Mouse (Mus musculus): ENCODE results near the gene Ppil3. TPM values are rescaled to one million over a fixed set of nuclear protein-coding genes. Genes with fewer than 3 reads are reported as not detected.

The Ppil3 gene
- polyA plus RNA-seq, 1 experiment = 31.0 TPM

DNA sequence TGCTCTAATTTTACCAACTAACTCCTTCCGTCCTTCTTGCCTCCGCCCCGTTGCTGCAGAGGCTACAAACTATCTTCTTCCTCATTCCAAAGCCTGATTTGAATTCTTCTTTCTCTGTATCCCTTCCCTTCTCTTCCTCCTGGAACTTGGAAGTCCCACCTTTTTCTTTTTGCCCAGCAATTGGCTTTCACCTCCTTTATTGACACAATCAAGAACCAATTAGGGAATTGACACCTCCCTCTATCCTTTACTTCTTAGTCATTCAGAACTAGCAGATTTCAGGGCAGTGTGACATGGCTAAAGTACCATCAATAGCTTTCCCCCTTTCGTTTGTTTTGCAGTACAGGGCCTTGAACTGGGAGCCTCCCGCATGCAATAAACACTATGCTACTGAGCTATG lies 12.9 kb upstream of the Ppil3 start:
- DNase-seq = no peak
- no peak overlapping the region for H3K4me3 ChIP-seq (replicated peaks; ENCODE audit: insufficient read depth, low read depth, low read length)
- H3K27me3 ChIP-seq (ENCODE audit: control insufficient read depth, insufficient read depth, low read length) = no peaks in the 10 kb centered on the region
- WGBS = 94% methylated on average over 5 of the region's 5 CpGs
- H3K27ac ChIP-seq (ENCODE audit: insufficient read depth, low read length) = no peak overlapping the region
- no peaks in the 10 kb centered on the region for H3K4me1 ChIP-seq (ENCODE audit: control insufficient read depth, insufficient read depth, low read length)
- TF ChIP-seq POLR2A (IDR thresholded peaks at IDR 0.05; ENCODE audit: borderline replicate concordance, insufficient read depth, low read length) = no peak
- TF ChIP-seq CTCF (IDR thresholded peaks at IDR 0.05; ENCODE audit: borderline replicate concordance, insufficient read depth, low read depth, low read length) = no peak

- Histone ChIP-seq H3K4me3 (replicated peaks; ENCODE audit: insufficient read depth, low read depth, low read length) (no peak overlapping the region), H3K27ac (ENCODE audit: insufficient read depth, low read length) (no peak overlapping the region), H3K27me3 (ENCODE audit: control insufficient read depth, insufficient read depth, low read length) (no peaks in the 10 kb centered on the region), H3K4me1 (ENCODE audit: control insufficient read depth, insufficient read depth, low read length) (no peaks in the 10 kb centered on the region)
- 95% methylated on average over 6 of the region's 6 CpGs for WGBS
- DNase-seq = no peak
- TF ChIP-seq CTCF (IDR thresholded peaks at IDR 0.05; ENCODE audit: borderline replicate concordance, insufficient read depth, low read depth, low read length) (no peak), POLR2A (IDR thresholded peaks at IDR 0.05; ENCODE audit: borderline replicate concordance, insufficient read depth, low read length) (no peak)
Observed at GRCm38 (mm10) chr1:58454316-58454715, 9.0 kb upstream of the Ppil3 start.

GRCm38 (mm10) chr1:58448396-58448795 lies 3.1 kb upstream of the Ppil3 start:
- TF ChIP-seq POLR2A (IDR thresholded peaks at IDR 0.05; ENCODE audit: borderline replicate concordance, insufficient read depth, low read length) (no peak), CTCF (IDR thresholded peaks at IDR 0.05; ENCODE audit: borderline replicate concordance, insufficient read depth, low read depth, low read length) (no peak)
- DNase-seq = no peak
- no peak overlapping the region for H3K27ac ChIP-seq (ENCODE audit: insufficient read depth, low read length)
- H3K4me3 ChIP-seq (replicated peaks; ENCODE audit: insufficient read depth, low read depth, low read length) = no peak overlapping the region
- WGBS = 86% methylated on average over 7 of the region's 7 CpGs
- peaks cover 9% of the 10 kb centered on the region for H3K4me1 ChIP-seq (ENCODE audit: control insufficient read depth, insufficient read depth, low read length)
- no peaks in the 10 kb centered on the region for H3K27me3 ChIP-seq (ENCODE audit: control insufficient read depth, insufficient read depth, low read length)

GRCm38 (mm10) chr1:58447766-58448165 lies 2.5 kb upstream of the Ppil3 start:
- H3K4me1 ChIP-seq (ENCODE audit: control insufficient read depth, insufficient read depth, low read length) = peaks cover 9% of the 10 kb centered on the region
- WGBS = 81% methylated on average over 7 of the region's 7 CpGs
- H3K4me3 ChIP-seq (replicated peaks; ENCODE audit: insufficient read depth, low read depth, low read length) = no peak overlapping the region
- no peak for DNase-seq
- TF ChIP-seq POLR2A (IDR thresholded peaks at IDR 0.05; ENCODE audit: borderline replicate concordance, insufficient read depth, low read length) (no peak), CTCF (IDR thresholded peaks at IDR 0.05; ENCODE audit: borderline replicate concordance, insufficient read depth, low read depth, low read length) (no peak)
- no peaks in the 10 kb centered on the region for H3K27me3 ChIP-seq (ENCODE audit: control insufficient read depth, insufficient read depth, low read length)
- H3K27ac ChIP-seq (ENCODE audit: insufficient read depth, low read length) = no peak overlapping the region

GRCm38 (mm10) chr1:58445861-58446260 lies 575 bp upstream of the Ppil3 start:
- TF ChIP-seq POLR2A (IDR thresholded peaks at IDR 0.05; ENCODE audit: borderline replicate concordance, insufficient read depth, low read length) = no peak
- TF ChIP-seq CTCF (IDR thresholded peaks at IDR 0.05; ENCODE audit: borderline replicate concordance, insufficient read depth, low read depth, low read length) = no peak
- H3K27me3 ChIP-seq (ENCODE audit: control insufficient read depth, insufficient read depth, low read length) = no peaks in the 10 kb centered on the region
- H3K4me3 ChIP-seq (replicated peaks; ENCODE audit: insufficient read depth, low read depth, low read length) = peak overlapping the region; percentile 69
- under 1% methylated on average over 11 of the region's 11 CpGs for WGBS
- peaks cover 9% of the 10 kb centered on the region for H3K4me1 ChIP-seq (ENCODE audit: control insufficient read depth, insufficient read depth, low read length)
- no peak overlapping the region for H3K27ac ChIP-seq (ENCODE audit: insufficient read depth, low read length)
- DNase-seq = peak in 1 of 2 experiments; percentile 11

GRCm38 (mm10) chr1:58444691-58445090 lies 595 bp downstream of the Ppil3 start:
- TF ChIP-seq POLR2A (IDR thresholded peaks at IDR 0.05; ENCODE audit: borderline replicate concordance, insufficient read depth, low read length) (no peak), CTCF (IDR thresholded peaks at IDR 0.05; ENCODE audit: borderline replicate concordance, insufficient read depth, low read depth, low read length) (no peak)
- H3K4me1 ChIP-seq (ENCODE audit: control insufficient read depth, insufficient read depth, low read length) = peaks cover 9% of the 10 kb centered on the region

DNA sequence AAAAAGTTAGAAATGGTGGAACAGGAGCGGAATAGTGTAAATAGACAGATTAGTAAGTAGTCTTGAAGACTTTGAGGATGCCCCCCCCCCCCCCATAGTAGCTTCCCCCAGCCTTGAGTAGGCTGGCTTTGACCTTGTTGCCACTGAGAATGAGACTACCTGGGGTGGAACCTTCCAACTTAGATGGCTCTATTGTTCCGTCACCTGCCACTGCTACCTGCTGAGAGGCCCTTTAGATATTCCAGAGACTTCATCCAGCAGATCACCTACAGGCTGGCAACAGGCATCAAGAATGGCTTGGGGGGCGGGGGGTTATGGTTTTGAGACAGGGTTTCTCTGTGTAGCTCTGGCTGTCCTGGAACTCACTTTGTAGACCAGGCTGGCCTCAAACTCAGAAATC lies 20.7 kb downstream of the Ppil3 start:
- H3K27me3 ChIP-seq (ENCODE audit: control insufficient read depth, insufficient read depth, low read length) = no peaks in the 10 kb centered on the region
- TF ChIP-seq POLR2A (IDR thresholded peaks at IDR 0.05; ENCODE audit: borderline replicate concordance, insufficient read depth, low read length) (no peak), CTCF (IDR thresholded peaks at IDR 0.05; ENCODE audit: borderline replicate concordance, insufficient read depth, low read depth, low read length) (no peak)
- WGBS = 81% methylated on average over 3 of the region's 3 CpGs

More at GRCm38 (mm10) chr1:58444691-58445090, 595 bp downstream of the Ppil3 start:
- no peaks in the 10 kb centered on the region for H3K27me3 ChIP-seq (ENCODE audit: control insufficient read depth, insufficient read depth, low read length)
- H3K4me3 ChIP-seq (replicated peaks; ENCODE audit: insufficient read depth, low read depth, low read length) = peak overlapping the region; percentile 69
- H3K27ac ChIP-seq (ENCODE audit: insufficient read depth, low read length) = no peak overlapping the region
- DNase-seq = no peak
- 9% methylated on average over 10 of the region's 10 CpGs for WGBS

GRCm38 (mm10) chr1:58423371-58424248 lies 21.7 kb downstream of the Ppil3 start, which contains the start of gene Clk1:
Gene Clk1, minus strand, starts transcription at chr1:58424066.
- TF ChIP-seq POLR2A (IDR thresholded peaks at IDR 0.05; ENCODE audit: borderline replicate concordance, insufficient read depth, low read length) (peak; percentile 100), CTCF (IDR thresholded peaks at IDR 0.05; ENCODE audit: borderline replicate concordance, insufficient read depth, low read depth, low read length) (no peak)

More for the DNA sequence above, 20.7 kb downstream of the Ppil3 start:
- no peak overlapping the region for H3K4me3 ChIP-seq (replicated peaks; ENCODE audit: insufficient read depth, low read depth, low read length)
- peak in 1 of 2 experiments; percentile 11 for DNase-seq
- H3K27ac ChIP-seq (ENCODE audit: insufficient read depth, low read length) = no peak overlapping the region
- no peaks in the 10 kb centered on the region; the same call in 1 of the 2 replicates for H3K4me1 ChIP-seq (ENCODE audit: control insufficient read depth, insufficient read depth, low read length)

More at GRCm38 (mm10) chr1:58423371-58424248, 21.7 kb downstream of the Ppil3 start, which contains the start of gene Clk1:
- Histone ChIP-seq H3K4me3 (replicated peaks; ENCODE audit: insufficient read depth, low read depth, low read length) (peak within 1 kb of the TSS; percentile 93), H3K27ac (ENCODE audit: insufficient read depth, low read length) (peak within 1 kb of the TSS; percentile 93), H3K27me3 (ENCODE audit: control insufficient read depth, insufficient read depth, low read length) (no peaks in the 10 kb centered on the region), H3K4me1 (ENCODE audit: control insufficient read depth, insufficient read depth, low read length) (peaks cover 3% of the 10 kb centered on the region; the same call in 1 of the 2 replicates)
- peak; percentile 97 to 99 for DNase-seq
- under 1% methylated on average over 79 of the region's 79 CpGs for WGBS

Measured in cerebellum, adult 2 months (tissue).